Mouse (Mus musculus) G1E-ER4 (cell line): ENCODE results near the gene Rbpj. TPM values are rescaled to one million over a fixed set of nuclear protein-coding genes. Genes with fewer than 3 reads are reported as not detected.

Experiments
- GATA1 ChIP-seq: IDR thresholded peaks from one replicate; pipeline ENCODE4 v1.8.0; 2012; ENCODE audit warnings: low read length, inconsistent platforms
- polyA plus RNA-seq: library from polyadenylated mRNA; stranded (reverse); fragments of >175 nt; gene quantifications from 2 replicates; pipeline ENCODE4 v1.2.3, GENCODE M21; 2012

Rbpj gene
- 3.5 and 4.7 TPM in 2 replicates for polyA plus RNA-seq

- TF ChIP-seq GATA1, result no peak
Observed at GRCm38 (mm10) chr5:53465883-53466282, at the start of gene Rbpj. Gene Rbpj, plus strand, starts transcription at chr5:53466152.

GRCm38 (mm10) chr5:53420777-53421176 lies 45.2 kb upstream of the Rbpj start:
- TF ChIP-seq GATA1, result no peak

- TF ChIP-seq GATA1, result no peak
Observed at GRCm38 (mm10) chr5:53421291-53421690, 44.7 kb upstream of the Rbpj start.

GRCm38 (mm10) chr5:53427411-53427810 lies 38.5 kb upstream of the Rbpj start:
- TF ChIP-seq GATA1, result no peak

- no peak for TF ChIP-seq GATA1
Observed at GRCm38 (mm10) chr5:53429683-53430477, 36.1 kb upstream of the Rbpj start.

- no peak for TF ChIP-seq GATA1
Observed at GRCm38 (mm10) chr5:53432451-53432850, 33.5 kb upstream of the Rbpj start.

GRCm38 (mm10) chr5:53436905-53437632 lies 28.9 kb upstream of the Rbpj start:
- TF ChIP-seq GATA1, result no peak

GRCm38 (mm10) chr5:53437767-53438166 lies 28.2 kb upstream of the Rbpj start:
- TF ChIP-seq GATA1, result no peak

GRCm38 (mm10) chr5:53438268-53438667 lies 27.7 kb upstream of the Rbpj start:
- no peak for TF ChIP-seq GATA1

- TF ChIP-seq GATA1, result no peak
Observed at GRCm38 (mm10) chr5:53439655-53440054, 26.3 kb upstream of the Rbpj start.

GRCm38 (mm10) chr5:53444030-53444429 lies 21.9 kb upstream of the Rbpj start:
- TF ChIP-seq GATA1, result no peak

GRCm38 (mm10) chr5:53450945-53451344 lies 15.0 kb upstream of the Rbpj start:
- no peak for TF ChIP-seq GATA1

GRCm38 (mm10) chr5:53451829-53452228 lies 14.1 kb upstream of the Rbpj start:
- no peak for TF ChIP-seq GATA1

- no peak for TF ChIP-seq GATA1
Observed at GRCm38 (mm10) chr5:53452920-53453319, 13.0 kb upstream of the Rbpj start.

GRCm38 (mm10) chr5:53454706-53455105 lies 11.2 kb upstream of the Rbpj start:
- TF ChIP-seq GATA1, result no peak

GRCm38 (mm10) chr5:53455459-53455858 lies 10.5 kb upstream of the Rbpj start:
- TF ChIP-seq GATA1, result no peak

GRCm38 (mm10) chr5:53460196-53460595 lies 5.8 kb upstream of the Rbpj start:
- no peak for TF ChIP-seq GATA1
